Mouse (Mus musculus) hindbrain, postnatal 0 days (tissue): ENCODE measurements around the gene Nhsl1. TPM values are rescaled to one million over a fixed set of nuclear protein-coding genes. Genes with fewer than 3 reads are reported as not detected.

Experiments
- ATAC-seq: fragments of 200-750 bp; cut with Nextera tagmentation; 2 replicates; pipeline ENCODE4 v1.8.0; 2017; ENCODE audit warnings: mild to moderate bottlenecking, moderate TSS enrichment, moderate library complexity
- DNase-seq: peaks from one replicate; pipeline ENCODE4 v3.0.0-alpha.2; 2015; ENCODE audit warnings: low spot score
- H3K27ac ChIP-seq: fragments of 300-500 bp; sonication (generic); 2 replicates; pipeline ENCODE4 v1.5.1; 2014; ENCODE audit warnings: mild to moderate bottlenecking
- H3K27me3 ChIP-seq: fragments of 300-500 bp; sonication (generic); 2 replicates; pipeline ENCODE4 v1.6.1; 2014; ENCODE audit warnings: low read length, mixed read lengths; ENCODE audit not compliant: insufficient read depth
- H3K36me3 ChIP-seq: fragments of 300-500 bp; sonication (generic); 2 replicates; pipeline ENCODE4 v1.6.1; 2014; ENCODE audit warnings: low read length, mixed read lengths; ENCODE audit not compliant: insufficient read depth
- H3K4me1 ChIP-seq: fragments of 300-500 bp; sonication (generic); 2 replicates; pipeline ENCODE4 v1.6.1; 2014; ENCODE audit warnings: antibody characterized with exemption, low read length, mixed read lengths; ENCODE audit not compliant: insufficient read depth
- H3K4me2 ChIP-seq: fragments of 300-500 bp; sonication (generic); 2 replicates; pipeline ENCODE4 v1.6.1; 2014; ENCODE audit warnings: low read depth, mild to moderate bottlenecking, low read length, moderate library complexity, mixed read lengths
- H3K4me3 ChIP-seq: fragments of 300-500 bp; sonication (generic); 2 replicates; pipeline ENCODE4 v1.5.1; 2014; ENCODE audit warnings: low read length
- H3K9ac ChIP-seq: fragments of 300-500 bp; sonication (generic); replicated peaks from 2 replicates; pipeline ENCODE4 v1.6.1; 2014; ENCODE audit warnings: mild to moderate bottlenecking, low read length, moderate library complexity, mixed read lengths
- H3K9me3 ChIP-seq: fragments of 300-500 bp; sonication (generic); 2 replicates; pipeline ENCODE4 v1.6.1; 2016; ENCODE audit warnings: low read length, mixed read lengths
- CTCF ChIP-seq: IDR thresholded peaks from 2 replicates; pipeline ENCODE4 v1.5.1; 2016; ENCODE audit warnings: antibody characterized with exemption, control low read depth, low read depth
- WGBS: fragments of 180-500 bp; shearing (Covaris S2); extraction: QIAGEN DNeasy Blood & Tissue Kit; methylation state at CpG from one replicate; pipeline ENCODE4 v1.1.7; 2014; 5-methylcytosine and 5-hydroxymethylcytosine counted together
- polyA plus RNA-seq: library from polyadenylated mRNA; unstranded; fragments of >200 nt; fragmentation: Nextera tagmentation; extraction: Ambion mirVana; gene quantifications from 2 replicates; pipeline ENCODE4 v1.2.1, GENCODE M21; 2015
- total RNA-seq: library from RNA; depleted of rRNA; stranded (reverse); fragments of >200 nt; gene quantifications from 2 replicates; pipeline ENCODE4 v1.2.3, GENCODE M21; 2014

The Nhsl1 gene
- total and polyA plus RNA-seq, 2 experiments from 2014 or later, result 11.9 to 29.6 TPM

- Histone ChIP-seq H3K9ac (no peak overlapping the region), H3K9me3 (no peaks in the 10 kb centered on the region), H3K27ac (no peak overlapping the region), H3K27me3 (no peaks in the 10 kb centered on the region), H3K36me3 (no peaks in the 10 kb centered on the region), H3K4me3 (no peak overlapping the region), H3K4me2 (no peak overlapping the region), H3K4me1 (0 out of 2 replicates have a peak, but pooled peaks cover 4% of the 10 kb centered on the region)
- 53% methylated on average over 3 of the region's 3 CpGs for WGBS
- DNase-seq (peak; percentile 55), ATAC-seq (no peak)
- peak; percentile 63 for TF ChIP-seq CTCF
These were observed 75.0 kb downstream of the Nhsl1 start for GRCm38 (mm10) chr10:18393740-18394139.

GRCm38 (mm10) chr10:18394270-18394669, 75.5 kb downstream of the Nhsl1 start:
- Histone ChIP-seq H3K27ac (no peak overlapping the region), H3K4me3 (no peak overlapping the region), H3K9me3 (no peaks in the 10 kb centered on the region), H3K36me3 (no peaks in the 10 kb centered on the region), H3K27me3 (no peaks in the 10 kb centered on the region), H3K4me2 (no peak overlapping the region), H3K9ac (no peak overlapping the region), H3K4me1 (no peaks in the 10 kb centered on the region)
- no peak for DNase-seq
- no peak for TF ChIP-seq CTCF
- WGBS, result 84% methylated on average over 7 of the region's 7 CpGs
- no peak for ATAC-seq

GRCm38 (mm10) chr10:18400089-18400644, 81.4 kb downstream of the Nhsl1 start:
- ATAC-seq (no peak), DNase-seq (no peak)
- Histone ChIP-seq H3K4me3 (no peak overlapping the region), H3K27ac (no peak overlapping the region), H3K9me3 (no peaks in the 10 kb centered on the region), H3K9ac (no peak overlapping the region), H3K36me3 (no peaks in the 10 kb centered on the region), H3K4me1 (no peaks in the 10 kb centered on the region), H3K4me2 (no peak overlapping the region), H3K27me3 (no peaks in the 10 kb centered on the region)
- TF ChIP-seq CTCF, result no peak
- WGBS, result 64% methylated on average over 7 of the region's 7 CpGs

GRCm38 (mm10) chr10:18400998-18401397, 82.2 kb downstream of the Nhsl1 start:
- TF ChIP-seq CTCF, result no peak
- DNase-seq (peak; percentile 40), ATAC-seq (no peak)
- no peak overlapping the region for H3K4me3 ChIP-seq
- no peak overlapping the region for H3K4me2 ChIP-seq
- no peaks in the 10 kb centered on the region for H3K36me3 ChIP-seq
- H3K9ac ChIP-seq, result no peak overlapping the region
- no peaks in the 10 kb centered on the region for H3K9me3 ChIP-seq
- H3K27ac ChIP-seq, result no peak overlapping the region
- WGBS, result 64% methylated on average over 8 of the region's 8 CpGs
- H3K4me1 ChIP-seq, result no peaks in the 10 kb centered on the region
- no peaks in the 10 kb centered on the region for H3K27me3 ChIP-seq

- Histone ChIP-seq H3K9ac (no peak overlapping the region), H3K4me3 (no peak overlapping the region), H3K4me2 (no peak overlapping the region), H3K27me3 (no peaks in the 10 kb centered on the region), H3K27ac (no peak overlapping the region), H3K36me3 (no peaks in the 10 kb centered on the region), H3K4me1 (peaks cover 8% of the 10 kb centered on the region; the same call in 1 of the 2 replicates), H3K9me3 (no peaks in the 10 kb centered on the region)
- peak; percentile 49 for ATAC-seq
- TF ChIP-seq CTCF, result no peak
- WGBS, result 23% methylated on average over 2 of the region's 2 CpGs
- DNase-seq, result peak; percentile 59
These were observed 85.2 kb downstream of the Nhsl1 start for GRCm38 (mm10) chr10:18403992-18404391.

- H3K4me3 ChIP-seq, result no peak overlapping the region
- ATAC-seq, result peak; percentile 52
These were observed 85.9 kb downstream of the Nhsl1 start for GRCm38 (mm10) chr10:18404679-18405078.

GRCm38 (mm10) chr10:18407062-18407830, 88.5 kb downstream of the Nhsl1 start:
- Histone ChIP-seq H3K4me2 (peak overlapping the region; percentile 70), H3K9ac (peak overlapping the region; percentile 56), H3K36me3 (no peaks in the 10 kb centered on the region), H3K27ac (peak overlapping the region; percentile 72; the same call in 1 of the 2 replicates), H3K9me3 (no peaks in the 10 kb centered on the region), H3K4me3 (peak overlapping the region; percentile 49), H3K27me3 (no peaks in the 10 kb centered on the region), H3K4me1 (peaks cover 26% of the 10 kb centered on the region)
- DNase-seq (peak; percentile 89), ATAC-seq (peak; percentile 78)
- no peak for TF ChIP-seq CTCF
- under 1% methylated on average over 21 of the region's 21 CpGs for WGBS

More at GRCm38 (mm10) chr10:18404679-18405078, 85.9 kb downstream of the Nhsl1 start:
- TF ChIP-seq CTCF, result no peak
- Histone ChIP-seq H3K36me3 (no peaks in the 10 kb centered on the region), H3K4me2 (no peak overlapping the region), H3K27me3 (no peaks in the 10 kb centered on the region), H3K4me1 (peaks cover 15% of the 10 kb centered on the region), H3K9me3 (no peaks in the 10 kb centered on the region), H3K27ac (no peak overlapping the region; the same call in 1 of the 2 replicates), H3K9ac (no peak overlapping the region)
- 22% methylated on average over 5 of the region's 5 CpGs for WGBS
- DNase-seq, result no peak
